Mouse (Mus musculus) frontal cortex, postnatal 25 days (tissue): Measurements from ENCODE around the gene Prpf3.
A peak's percentile ranks its signal among the peaks of the same experiment; 100 is the strongest.
"Not testable (repeated sequence)": the region's sequence is repeated elsewhere in the genome, so short reads cannot be mapped to it uniquely, and the experiment has no call there.

Source experiments
- DNase-seq, 2 experiments: peaks; one replicate each; pipeline ENCODE4 v3.0.0; 2022; ENCODE audit warnings: low spot score in 2 of 2

The Prpf3 gene

GRCm38 (mm10) chr3:95855502-95856089 is at the start of gene Prpf3:
Gene Prpf3, minus strand, starts transcription at chr3:95855885.
- peak; percentile 86 to 92 for DNase-seq

GRCm38 (mm10) chr3:95904568-95904967 is 48.9 kb upstream of the Prpf3 start, which contains the start of gene Car14:
Gene Car14, minus strand, starts transcription at chr3:95904691.
- DNase-seq, result no peak

- no peak for DNase-seq
Measured at GRCm38 (mm10) chr3:95903753-95904502, 48.2 kb upstream of the Prpf3 start.

- DNase-seq, result no peak
Measured at GRCm38 (mm10) chr3:95902643-95903042, 47.0 kb upstream of the Prpf3 start.

GRCm38 (mm10) chr3:95902373-95902625 is 46.6 kb upstream of the Prpf3 start:
- no peak for DNase-seq

- no peak for DNase-seq
Measured at GRCm38 (mm10) chr3:95901616-95902372, 46.1 kb upstream of the Prpf3 start.

GRCm38 (mm10) chr3:95899800-95900524 is 44.3 kb upstream of the Prpf3 start:
- DNase-seq, result no peak

- DNase-seq, result not testable (repeated sequence)
Measured at GRCm38 (mm10) chr3:95895501-95895900, 39.8 kb upstream of the Prpf3 start.

GRCm38 (mm10) chr3:95894317-95895160 is 38.9 kb upstream of the Prpf3 start:
- no peak for DNase-seq

GRCm38 (mm10) chr3:95893606-95894316 is 38.1 kb upstream of the Prpf3 start, which contains the start of gene Aph1a:
Gene Aph1a, plus strand, starts transcription at chr3:95893969.
- DNase-seq, result peak; percentile 80 to 88

GRCm38 (mm10) chr3:95893126-95893525 is 37.4 kb upstream of the Prpf3 start:
- DNase-seq, result no peak

- DNase-seq, result no peak
Measured at GRCm38 (mm10) chr3:95892066-95893052, 36.7 kb upstream of the Prpf3 start.

- no peak for DNase-seq
Measured at GRCm38 (mm10) chr3:95891211-95892065, 35.8 kb upstream of the Prpf3 start, which contains the start of gene BC028528. Gene BC028528, minus strand, starts transcription at chr3:95892005.

GRCm38 (mm10) chr3:95889664-95890063 is 34.0 kb upstream of the Prpf3 start:
- no peak for DNase-seq

- no peak for DNase-seq
Measured at GRCm38 (mm10) chr3:95887596-95887995, 31.9 kb upstream of the Prpf3 start.

- DNase-seq, result no peak
Measured at GRCm38 (mm10) chr3:95884400-95884799, 28.7 kb upstream of the Prpf3 start.

GRCm38 (mm10) chr3:95882816-95883425 is 27.2 kb upstream of the Prpf3 start:
- DNase-seq, result peak; percentile 58 to 68
